ENCODE assay signal across 27 mouse cellular contexts in genomic region chr4:149623711-149624110, GRCm38 (mm10).
"Had no signal": no experiment of that assay in that cellular context is flagged by ENCODE, and none has a peak within 500 bp of the region (broad histone marks: within the 10 kb centered on the region; RNA-seq: fewer than 3 reads in every experiment).

No protein-coding gene starts in this region.

- ATAC-seq: hindbrain, embryonic 16.5 days; inflammation-experienced regulatory T-cells, adult 6 months; intestine, embryonic 15.5 days; intestine, postnatal 0 days; liver, embryonic 12.5 days had no signal

- DNase-seq: gastrocnemius, adult 2 months; gastrocnemius, postnatal 10 days; gastrocnemius, postnatal 25 days; heart, adult 2 months; heart, postnatal 4 days; kidney, adult 18-20 months; kidney, adult 8-10 months; kidney, postnatal 14 days; kidney, postnatal 36 days; layer of hippocampus, postnatal 36 days; left cerebral cortex, postnatal 4 days; lung, adult 18-20 months had no signal

- H3K27ac ChIP-seq: gastrocnemius, adult 2 months; heart, adult 2 months; heart, embryonic 13.5 days; heart, embryonic 15.5 days; hindbrain, embryonic 12.5 days; hindbrain, embryonic 14.5 days; intestine, embryonic 15.5 days; kidney, embryonic 15.5 days; kidney, postnatal 0 days; limb, embryonic 13.5 days; limb, embryonic 15.5 days; liver, embryonic 12.5 days; liver, embryonic 14.5 days had no signal

- H3K4me3 ChIP-seq: gastrocnemius, adult 2 months; heart, adult 2 months; heart, embryonic 13.5 days; heart, embryonic 15.5 days; hindbrain, embryonic 10.5 days; hindbrain, embryonic 12.5 days; intestine, embryonic 15.5 days; kidney, embryonic 15.5 days; limb, embryonic 13.5 days; limb, embryonic 15.5 days; liver, embryonic 12.5 days had no signal
